Mouse (Mus musculus): ENCODE measurements around the gene Shank2. TPM values are rescaled to one million over a fixed set of nuclear protein-coding genes. Genes with fewer than 3 reads are reported as not detected.

The Shank2 gene
- polyA plus RNA-seq, 1 experiment from 2014 or later = 7.4 TPM

DNA sequence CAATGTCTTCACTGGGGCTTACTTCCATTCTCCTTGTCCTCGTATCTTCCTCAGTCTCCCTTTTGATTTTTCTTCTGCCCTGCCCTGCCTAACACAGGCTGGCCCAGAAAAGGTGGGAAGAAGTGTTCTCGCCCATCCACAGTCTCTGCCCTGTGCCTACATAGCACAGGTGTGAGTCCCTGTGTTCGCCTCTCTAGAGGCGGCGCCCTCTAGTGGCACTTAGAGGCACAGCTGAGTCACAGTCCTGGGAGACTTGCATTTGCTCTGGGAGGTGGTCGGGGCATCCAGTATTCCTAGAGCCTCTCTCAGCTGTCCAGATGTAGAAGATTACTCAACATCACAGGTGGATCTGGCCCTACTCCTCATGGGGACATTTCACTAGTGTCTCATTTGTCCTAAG, 179.2 kb downstream of the Shank2 start:
- in situ Hi-C loops (cut with MboI; ENCODE audit: low pct_unique_long_range_greater_than_20kb) = no loop called here
- ChIA-PET POLR2A (no interaction called here), CTCF (interaction anchor here (1.4 to 2.1 kb wide), 3 partner anchors 10 to 84 kb away, joined by 3 to 7 read pairs (median 6); no protein-coding TSS in a partner anchor)
- peak; percentile 92 for TF ChIP-seq CTCF (IDR thresholded peaks at IDR 0.05)
- ATAC-seq (no peak), DNase-seq (ENCODE audit: low read depth, low spot score) (no peak)
- no peaks in the 10 kb centered on the region for H3K27me3 ChIP-seq

DNA sequence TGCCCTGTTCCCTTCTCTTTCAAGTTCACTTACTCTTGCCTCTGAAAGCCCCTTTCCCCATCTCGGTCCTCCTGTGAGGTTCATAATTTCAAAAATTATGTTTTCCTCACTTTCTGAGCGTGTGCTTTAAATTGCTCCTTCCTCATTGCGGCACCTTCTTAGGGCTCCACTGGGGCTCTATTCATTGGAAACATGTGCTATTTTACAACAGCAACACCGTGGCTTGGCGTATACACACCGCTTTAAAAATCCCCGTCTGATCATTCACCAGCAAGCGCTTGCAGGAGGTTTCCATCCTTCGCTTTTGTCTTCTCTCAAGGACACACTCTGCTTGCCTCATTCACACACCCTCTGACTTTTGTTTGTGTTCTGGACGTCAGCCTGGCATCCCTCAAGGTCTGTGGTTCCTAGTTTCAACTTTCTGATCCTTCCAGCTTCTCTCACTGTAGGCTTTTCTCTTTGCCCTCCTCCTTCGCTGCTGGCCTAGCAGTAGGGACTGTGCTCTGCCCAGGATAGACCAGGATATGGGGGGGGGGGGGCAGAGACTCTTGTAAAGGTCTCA, 186.2 kb downstream of the Shank2 start:
- in situ Hi-C loops (cut with MboI; ENCODE audit: low pct_unique_long_range_greater_than_20kb) = no loop called here
- DNase-seq (ENCODE audit: low read depth, low spot score) (no peak), ATAC-seq (no peak)
- POLR2A ChIA-PET = no interaction called here
- CTCF ChIA-PET = no interaction called here
- H3K27me3 ChIP-seq = no peaks in the 10 kb centered on the region
- TF ChIP-seq CTCF (IDR thresholded peaks at IDR 0.05) = no peak

DNA sequence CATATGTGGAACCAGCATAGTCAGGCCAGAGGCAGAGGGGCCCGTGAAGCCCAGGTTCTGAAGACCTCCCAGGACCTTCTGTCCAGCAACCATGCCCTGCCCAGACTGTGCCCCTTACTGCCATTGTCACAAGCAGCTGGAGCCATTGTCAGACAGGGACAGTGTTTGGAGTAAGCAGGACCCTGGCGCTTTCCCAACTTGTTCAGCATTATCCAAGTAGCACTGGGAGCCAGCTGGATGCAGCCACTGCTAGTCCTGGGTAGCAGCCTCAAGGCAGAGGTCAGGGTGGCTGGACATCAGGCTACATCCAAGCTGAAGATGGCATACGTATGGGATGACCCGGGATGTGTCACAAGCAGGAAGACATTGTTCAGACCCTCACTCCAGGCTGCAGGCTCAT, 187.7 kb downstream of the Shank2 start:
- in situ Hi-C loops (cut with MboI; ENCODE audit: low pct_unique_long_range_greater_than_20kb) = no loop called here
- ChIA-PET POLR2A (no interaction called here), CTCF (interaction anchor here (0.8 kb wide), 1 partner anchor 27 kb away, joined by 3 read pairs; no protein-coding TSS in a partner anchor)
- H3K27me3 ChIP-seq = no peaks in the 10 kb centered on the region
- TF ChIP-seq CTCF (IDR thresholded peaks at IDR 0.05) = no peak
- DNase-seq (ENCODE audit: low read depth, low spot score) = no peak
- ATAC-seq = no peak

DNA sequence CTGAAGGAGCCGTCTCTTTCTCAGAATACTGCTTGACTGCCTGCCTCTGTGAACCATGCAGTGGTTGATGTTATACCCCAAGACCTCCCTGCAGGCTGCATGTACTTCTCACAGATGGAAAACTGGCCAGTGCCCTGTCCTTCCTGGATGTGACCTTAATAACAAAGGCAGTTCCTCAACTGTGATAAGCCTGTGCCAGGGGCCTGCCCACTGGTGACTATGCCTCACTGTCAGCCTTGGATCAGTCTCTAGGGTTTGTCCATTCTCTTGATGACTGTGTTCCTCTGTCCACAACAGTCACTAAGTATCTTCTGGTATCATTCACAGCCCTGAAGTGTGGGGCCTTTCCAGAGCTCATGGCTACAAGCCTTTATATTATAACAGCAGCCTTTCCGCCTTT, 196.8 kb downstream of the Shank2 start:
- DNase-seq (ENCODE audit: low read depth, low spot score) (no peak), ATAC-seq (no peak)
- no peaks in the 10 kb centered on the region for H3K27me3 ChIP-seq
- ChIA-PET POLR2A (no interaction called here), CTCF (no interaction called here)
- no peak for TF ChIP-seq CTCF (IDR thresholded peaks at IDR 0.05)
- in situ Hi-C loops (cut with MboI; ENCODE audit: low pct_unique_long_range_greater_than_20kb) = no loop called here

DNA sequence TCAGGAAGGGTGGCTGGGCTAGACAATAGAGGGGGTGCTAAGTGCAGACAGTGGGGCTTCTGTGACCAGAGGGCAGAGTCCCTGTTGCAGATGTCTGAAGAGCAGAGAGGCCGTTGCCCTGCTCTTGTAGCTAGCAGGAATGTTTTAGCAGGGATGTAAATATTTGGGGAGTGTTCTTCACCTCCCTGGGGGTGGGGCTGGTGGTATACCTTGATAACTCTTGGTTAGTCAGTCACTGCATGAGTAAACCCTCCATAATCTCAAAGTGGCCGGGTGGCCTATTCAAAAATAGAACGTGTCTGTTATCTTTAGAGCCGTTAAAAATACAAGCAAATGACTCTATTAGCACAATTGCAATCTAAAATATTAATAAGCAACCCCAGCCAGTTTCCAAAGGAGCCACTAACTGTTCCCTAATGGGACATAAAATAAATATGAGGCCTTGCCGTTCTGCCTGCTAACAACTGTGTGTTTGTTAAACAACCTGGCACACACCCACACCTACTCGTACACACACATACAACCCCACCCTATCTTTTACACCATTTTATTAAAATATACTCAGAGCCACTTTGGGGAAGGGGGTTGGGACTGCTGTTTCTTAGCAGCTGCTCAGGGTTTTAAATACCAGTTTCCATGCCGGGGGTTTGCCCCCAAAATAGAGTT, 200.4 kb downstream of the Shank2 start:
- in situ Hi-C loops (cut with MboI; ENCODE audit: low pct_unique_long_range_greater_than_20kb) = no loop called here
- ATAC-seq (no peak), DNase-seq (ENCODE audit: low read depth, low spot score) (no peak)
- POLR2A ChIA-PET = no interaction called here
- no peaks in the 10 kb centered on the region for H3K27me3 ChIP-seq
- CTCF ChIA-PET = no interaction called here
- no peak for TF ChIP-seq CTCF (IDR thresholded peaks at IDR 0.05)

DNA sequence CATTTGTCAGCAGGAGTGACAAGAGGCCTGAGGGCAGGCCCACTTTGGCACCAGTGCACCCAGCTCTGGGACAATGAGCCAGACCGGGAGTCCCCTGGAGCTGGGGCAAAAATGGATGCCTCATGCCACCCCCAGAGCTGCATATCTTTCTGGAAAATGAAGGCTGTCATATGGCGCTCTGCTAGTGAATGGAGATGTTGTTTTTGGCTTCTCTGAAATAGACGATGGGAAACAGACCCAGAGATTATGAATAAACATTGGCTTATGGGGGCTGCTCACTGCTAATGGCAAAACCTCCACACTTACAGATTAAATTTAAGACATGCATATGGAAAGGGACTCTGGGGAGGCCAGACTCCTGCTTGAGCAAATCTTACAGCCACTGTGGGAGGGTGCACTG, 202.6 kb downstream of the Shank2 start:
- TF ChIP-seq CTCF (IDR thresholded peaks at IDR 0.05) = no peak
- no peaks in the 10 kb centered on the region for H3K27me3 ChIP-seq
- POLR2A ChIA-PET = no interaction called here
- no peak for DNase-seq (ENCODE audit: low read depth, low spot score)
- CTCF ChIA-PET = no interaction called here
- ATAC-seq = no peak
- in situ Hi-C loops (cut with MboI; ENCODE audit: low pct_unique_long_range_greater_than_20kb) = no loop called here

DNA sequence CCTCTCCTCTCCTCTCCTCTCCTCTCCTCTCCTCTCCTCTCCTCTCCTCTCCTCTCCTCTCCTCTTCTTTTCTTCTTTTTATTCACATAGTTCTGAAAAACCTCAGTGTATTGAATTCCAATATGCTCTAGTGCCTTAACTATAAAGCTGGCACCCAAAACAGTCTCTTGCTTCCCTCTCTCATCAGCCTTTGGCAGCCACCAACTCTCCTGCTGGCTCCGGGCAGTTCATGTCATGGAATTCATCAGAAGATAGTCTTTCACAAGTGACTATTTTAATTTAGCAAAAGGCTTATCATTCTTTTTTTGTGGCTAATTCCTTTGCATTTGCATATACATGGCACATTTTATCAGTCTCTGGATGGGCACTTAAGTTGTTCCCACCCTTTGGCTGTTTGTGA, 203.4 kb downstream of the Shank2 start:
- H3K27me3 ChIP-seq = no peaks in the 10 kb centered on the region
- ChIA-PET POLR2A (no interaction called here), CTCF (interaction anchor here (1.5 kb wide), 1 partner anchor 12 kb away, joined by 3 read pairs; no protein-coding TSS in a partner anchor)
- DNase-seq (ENCODE audit: low read depth, low spot score) (no peak), ATAC-seq (no peak)
- in situ Hi-C loops (cut with MboI; ENCODE audit: low pct_unique_long_range_greater_than_20kb) = no loop called here
- no peak for TF ChIP-seq CTCF (IDR thresholded peaks at IDR 0.05)

DNA sequence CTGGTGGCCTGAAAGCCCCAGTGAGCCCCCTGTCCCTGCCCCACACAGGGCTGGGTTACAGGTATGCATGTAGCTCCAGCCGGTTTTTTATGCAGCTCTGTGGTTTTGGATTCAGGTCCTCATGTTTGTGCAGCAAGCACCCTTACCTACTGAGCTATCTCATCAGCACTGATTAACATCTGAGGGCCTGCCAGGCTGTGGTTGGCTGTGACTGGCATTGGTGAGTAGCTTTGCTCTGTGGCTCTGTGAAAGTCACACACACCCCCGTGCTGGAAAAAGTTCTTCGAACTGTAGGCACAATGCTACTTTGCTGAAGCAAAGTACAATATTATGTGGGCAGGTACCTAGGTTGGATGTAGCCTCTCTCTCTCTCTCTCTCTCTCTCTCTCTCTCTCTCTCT, 204.1 kb downstream of the Shank2 start:
- CTCF ChIA-PET = interaction anchor here (1.5 kb wide), 1 partner anchor 11 kb away, joined by 3 read pairs; no protein-coding TSS in a partner anchor
- TF ChIP-seq CTCF (IDR thresholded peaks at IDR 0.05) = no peak
- DNase-seq (ENCODE audit: low read depth, low spot score) (no peak), ATAC-seq (no peak)
- no peaks in the 10 kb centered on the region for H3K27me3 ChIP-seq
- in situ Hi-C loops (cut with MboI; ENCODE audit: low pct_unique_long_range_greater_than_20kb) = no loop called here
- POLR2A ChIA-PET = no interaction called here

DNA sequence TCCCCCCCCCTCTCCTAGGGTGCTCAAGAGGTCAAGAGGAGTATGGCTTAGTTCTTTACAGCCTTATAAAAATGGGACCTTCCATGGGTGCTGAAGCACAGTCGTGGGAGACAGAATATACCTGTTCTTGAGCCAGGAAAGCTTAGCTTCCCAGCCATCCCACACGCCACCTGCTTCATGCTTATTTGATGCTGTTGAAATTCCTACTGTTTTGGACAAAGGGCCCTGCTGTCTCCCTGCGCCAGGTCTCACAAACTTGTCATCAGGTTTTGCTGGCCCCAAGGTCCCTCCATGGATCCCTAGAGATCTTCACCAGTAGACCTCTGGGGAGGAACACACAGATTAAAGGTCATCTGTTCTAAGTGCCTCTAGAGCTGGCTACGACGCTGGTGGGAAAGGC, 204.5 kb downstream of the Shank2 start:
- DNase-seq (ENCODE audit: low read depth, low spot score) = no peak
- no peak for TF ChIP-seq CTCF (IDR thresholded peaks at IDR 0.05)
- CTCF ChIA-PET = interaction anchor here (1.5 kb wide), 1 partner anchor 11 kb away, joined by 3 read pairs; no protein-coding TSS in a partner anchor
- in situ Hi-C loops (cut with MboI; ENCODE audit: low pct_unique_long_range_greater_than_20kb) = no loop called here
- H3K27me3 ChIP-seq = no peaks in the 10 kb centered on the region
- no peak for ATAC-seq
- POLR2A ChIA-PET = no interaction called here

DNA sequence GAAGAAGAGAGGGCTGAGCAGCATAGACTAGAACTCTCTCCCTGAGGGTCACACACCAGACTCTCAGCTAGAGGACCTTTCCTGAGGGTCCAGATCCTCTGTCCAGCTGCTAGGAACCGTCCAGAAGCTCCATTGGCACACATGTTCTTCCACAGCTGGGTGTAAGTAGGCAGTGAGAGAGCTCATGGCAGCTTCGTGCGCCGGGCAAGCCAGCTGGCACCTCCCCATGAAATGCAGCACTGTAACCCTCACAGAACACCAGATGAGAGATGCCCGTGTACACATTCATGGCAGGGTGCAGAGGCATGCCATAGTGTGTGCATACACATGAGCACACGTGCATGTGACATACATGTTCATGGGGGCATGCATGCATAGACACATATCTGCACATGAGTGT, 205.4 kb downstream of the Shank2 start:
- ChIA-PET CTCF (interaction anchor here (0.7 to 1.6 kb wide), 2 partner anchors 220 to 227 kb away, joined by 3 to 4 read pairs; no protein-coding TSS in a partner anchor), POLR2A (no interaction called here)
- ATAC-seq (no peak), DNase-seq (ENCODE audit: low read depth, low spot score) (no peak)
- TF ChIP-seq CTCF (IDR thresholded peaks at IDR 0.05) = no peak
- in situ Hi-C loops (cut with MboI; ENCODE audit: low pct_unique_long_range_greater_than_20kb) = no loop called here
- H3K27me3 ChIP-seq = no peaks in the 10 kb centered on the region

DNA sequence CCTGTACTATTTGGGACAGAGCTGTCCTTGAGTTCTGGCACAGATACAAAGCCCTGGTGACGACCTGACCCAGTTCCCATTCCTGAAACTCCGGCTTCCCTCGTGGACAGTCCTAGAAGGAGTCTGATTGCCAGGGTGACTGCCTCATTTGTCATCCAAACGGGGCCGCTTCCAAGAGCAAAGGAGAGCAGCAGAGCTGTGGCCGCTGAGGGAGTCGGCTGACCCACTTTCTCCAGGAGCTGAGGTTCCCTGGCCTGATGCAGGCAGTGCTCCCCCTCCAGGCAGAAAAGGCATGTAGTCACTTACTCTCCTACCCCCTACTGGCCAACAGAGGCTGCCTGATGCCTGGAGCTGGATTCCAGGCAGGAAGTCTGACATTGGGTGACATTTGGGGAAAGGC, 206.1 kb downstream of the Shank2 start:
- DNase-seq (ENCODE audit: low read depth, low spot score) (no peak), ATAC-seq (no peak)
- TF ChIP-seq CTCF (IDR thresholded peaks at IDR 0.05) = peak; percentile 60
- in situ Hi-C loops (cut with MboI; ENCODE audit: low pct_unique_long_range_greater_than_20kb) = no loop called here
- POLR2A ChIA-PET = no interaction called here
- CTCF ChIA-PET = interaction anchor here (1.6 kb wide), 1 partner anchor 219 kb away, joined by 4 read pairs; no protein-coding TSS in a partner anchor
- H3K27me3 ChIP-seq = no peaks in the 10 kb centered on the region

Measured in Patski (cell line).